Mouse (Mus musculus) embryonic facial prominence, embryonic 10.5 days (tissue): Measurements from ENCODE around the gene Cpt1b. TPM values are rescaled to one million over a fixed set of nuclear protein-coding genes. Genes with fewer than 3 reads are reported as not detected.

Experiments
- DNase-seq: peaks from one replicate; pipeline ENCODE4 v3.0.0-alpha.2; 2017; ENCODE audit warnings: low spot score
- H3K27ac ChIP-seq: fragments of 300-500 bp; sonication (generic); replicated peaks from 2 replicates; pipeline ENCODE4 v1.5.1; 2016; ENCODE audit warnings: mild to moderate bottlenecking
- H3K27me3 ChIP-seq: fragments of 300-500 bp; sonication (generic); replicated peaks from 2 replicates; pipeline ENCODE4 v1.6.1; 2016; ENCODE audit warnings: low read depth, mild to moderate bottlenecking; ENCODE audit not compliant: poor library complexity, severe bottlenecking
- H3K36me3 ChIP-seq: fragments of 300-500 bp; sonication (generic); replicated peaks from 2 replicates; pipeline ENCODE4 v1.6.1; 2016; ENCODE audit warnings: mild to moderate bottlenecking, moderate library complexity
- H3K4me1 ChIP-seq: fragments of 300-500 bp; sonication (generic); 2 replicates; pipeline ENCODE4 v1.6.1; 2016
- H3K4me3 ChIP-seq: fragments of 300-500 bp; sonication (generic); 2 replicates; pipeline ENCODE4 v1.5.1; 2016; ENCODE audit warnings: mild to moderate bottlenecking, moderate library complexity
- H3K9me3 ChIP-seq: fragments of 300-500 bp; sonication (generic); 2 replicates; pipeline ENCODE4 v1.6.1; 2016; ENCODE audit warnings: mild to moderate bottlenecking
- WGBS: fragments of 180-500 bp; shearing (Covaris S2); methylation state at CpG from one replicate; pipeline ENCODE4 v1.1.7; 2016; 5-methylcytosine and 5-hydroxymethylcytosine counted together
- polyA plus RNA-seq: library from polyadenylated mRNA; unstranded; fragments of >200 nt; fragmentation: Nextera tagmentation; extraction: Ambion mirVana; gene quantifications from 2 replicates; pipeline ENCODE4 v1.2.1, GENCODE M21; 2016

Cpt1b gene
- polyA plus RNA-seq, 1 experiment from 2014 or later, result 0.66 TPM

- H3K4me1 ChIP-seq, result peaks cover 60% of the 10 kb centered on the region
- no peak for DNase-seq
- WGBS, result 82% methylated on average over 7 of the region's 7 CpGs
These were observed 49.6 kb downstream of the Cpt1b start for GRCm38 (mm10) chr15:89376040-89376439.

DNA sequence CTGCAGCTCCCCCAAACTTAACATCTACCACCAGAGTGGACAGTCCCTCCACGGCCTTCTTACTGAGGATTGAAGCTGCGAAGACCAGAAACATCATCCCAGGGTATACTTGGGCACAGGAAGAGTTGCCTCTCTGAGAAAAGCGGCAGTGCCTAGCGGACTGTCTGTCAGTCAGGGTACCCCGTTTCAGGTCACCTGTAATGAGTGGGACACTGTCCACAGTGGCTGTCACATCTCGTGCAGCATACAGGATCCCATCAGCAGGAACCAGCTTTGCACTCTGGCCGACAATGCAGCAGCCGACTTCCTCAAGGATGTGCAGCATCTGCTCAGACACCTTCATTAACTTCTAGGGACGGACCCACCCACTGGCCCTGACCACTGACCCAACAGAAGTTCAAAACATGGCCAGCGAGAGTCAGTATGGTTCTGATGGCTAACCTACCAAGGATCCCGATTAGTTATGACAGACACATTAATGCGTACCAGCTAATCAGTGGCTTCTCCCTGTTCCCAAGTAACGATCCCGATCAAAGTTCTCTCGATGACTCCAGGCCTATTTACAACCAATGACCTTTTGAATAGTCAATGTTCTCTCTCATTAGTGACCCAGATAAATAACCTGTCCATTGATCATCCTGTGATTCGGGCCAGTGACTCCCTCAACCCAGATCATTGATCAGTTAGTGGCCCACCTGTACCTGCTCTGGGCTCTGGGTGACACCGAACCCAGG is 50.7 kb downstream of the Cpt1b start:
- peaks cover 60% of the 10 kb centered on the region for H3K4me1 ChIP-seq
- no peak overlapping the region for H3K27ac ChIP-seq
- whole genome bisulfite sequencing, result 92% methylated on average over 17 of the region's 17 CpGs
- H3K27me3 ChIP-seq, result peaks cover 55% of the 10 kb centered on the region
- no peaks in the 10 kb centered on the region for H3K9me3 ChIP-seq
- H3K4me3 ChIP-seq, result peak overlapping the region; percentile 73
- no peak for DNase-seq
- H3K36me3 ChIP-seq, result peaks cover 30% of the 10 kb centered on the region

More at GRCm38 (mm10) chr15:89376040-89376439, 49.6 kb downstream of the Cpt1b start:
- no peak overlapping the region for H3K27ac ChIP-seq
- H3K4me3 ChIP-seq, result no peak overlapping the region
- H3K36me3 ChIP-seq, result peaks cover 19% of the 10 kb centered on the region
- H3K9me3 ChIP-seq, result no peaks in the 10 kb centered on the region
- peaks cover 65% of the 10 kb centered on the region for H3K27me3 ChIP-seq

DNA sequence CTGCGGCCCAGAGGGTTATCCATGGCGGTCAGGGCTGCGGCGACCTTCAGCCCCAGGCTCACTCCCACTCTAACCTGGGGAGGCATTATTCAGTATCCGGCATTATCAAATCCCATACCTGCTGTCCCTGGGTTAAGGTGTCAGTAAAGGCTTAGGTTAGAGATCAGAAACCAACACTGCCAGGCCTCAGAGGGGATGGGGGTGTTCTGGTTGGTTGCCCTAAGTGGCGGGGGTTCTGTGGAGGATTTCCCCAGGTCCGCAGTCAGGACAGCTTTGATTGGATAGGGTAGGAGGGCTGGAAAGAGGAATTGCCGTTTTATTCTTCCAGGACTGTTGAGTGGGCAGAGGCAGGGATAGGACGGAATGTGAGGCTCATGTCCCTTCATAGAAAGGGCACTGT is 51.3 kb downstream of the Cpt1b start:
- WGBS, result 46% methylated on average over 9 of the region's 9 CpGs
- H3K36me3 ChIP-seq, result peaks cover 36% of the 10 kb centered on the region
- H3K9me3 ChIP-seq, result no peaks in the 10 kb centered on the region
- peaks cover 58% of the 10 kb centered on the region for H3K4me1 ChIP-seq
- no peak for DNase-seq
- peak overlapping the region; percentile 94 for H3K27ac ChIP-seq
- H3K4me3 ChIP-seq, result peak overlapping the region; percentile 73
- peaks cover 48% of the 10 kb centered on the region for H3K27me3 ChIP-seq

GRCm38 (mm10) chr15:89373762-89374248 is 51.9 kb downstream of the Cpt1b start, which contains the start of gene Sco2:
Gene Sco2 (minus strand): TSS chr15:89373846.
- peak within 1 kb of the TSS; percentile 73 for H3K4me3 ChIP-seq
- no peaks in the 10 kb centered on the region for H3K9me3 ChIP-seq
- H3K27me3 ChIP-seq, result peaks cover 43% of the 10 kb centered on the region
- peak within 1 kb of the TSS; percentile 94 for H3K27ac ChIP-seq
- H3K4me1 ChIP-seq, result peaks cover 52% of the 10 kb centered on the region
- under 1% methylated on average over 42 of the region's 42 CpGs for WGBS
- peak; percentile 96 for DNase-seq
- peaks cover 41% of the 10 kb centered on the region for H3K36me3 ChIP-seq

- Histone ChIP-seq H3K36me3 (peaks cover 48% of the 10 kb centered on the region), H3K27me3 (peaks cover 37% of the 10 kb centered on the region), H3K27ac (peak overlapping the region; percentile 94), H3K4me3 (peak overlapping the region; percentile 73), H3K9me3 (no peaks in the 10 kb centered on the region), H3K4me1 (peaks cover 46% of the 10 kb centered on the region)
- WGBS, result 2% methylated on average over 35 of the region's 35 CpGs
- peak; percentile 86 for DNase-seq
These were observed 52.5 kb downstream of the Cpt1b start for GRCm38 (mm10) chr15:89373027-89373761.

DNA sequence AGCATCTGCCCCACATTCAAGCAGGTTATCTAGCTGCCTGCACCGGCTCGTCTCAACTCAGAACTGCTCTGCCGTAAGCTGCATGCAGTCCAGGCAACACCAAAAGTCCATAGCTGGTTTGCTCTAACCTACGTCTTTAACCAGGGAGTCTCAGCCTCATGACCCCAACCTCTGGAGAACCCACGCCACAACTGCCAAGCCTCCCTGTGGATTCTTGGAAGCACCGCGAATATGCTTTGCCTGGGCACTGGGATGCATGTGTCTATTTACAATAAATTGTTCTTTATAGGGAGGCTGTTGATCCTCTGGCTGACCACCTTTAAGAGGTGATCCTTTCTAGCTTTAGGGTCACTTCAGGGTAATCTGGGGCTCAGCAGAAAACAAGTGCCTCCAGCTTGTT is 53.1 kb downstream of the Cpt1b start:
- Histone ChIP-seq H3K27ac (peak overlapping the region; percentile 94; the same call in 1 of the 2 replicates), H3K27me3 (peaks cover 30% of the 10 kb centered on the region), H3K9me3 (no peaks in the 10 kb centered on the region), H3K4me1 (peaks cover 40% of the 10 kb centered on the region), H3K4me3 (peak overlapping the region; percentile 73), H3K36me3 (peaks cover 54% of the 10 kb centered on the region)
- no peak for DNase-seq
- WGBS, result 84% methylated on average over 7 of the region's 7 CpGs

DNA sequence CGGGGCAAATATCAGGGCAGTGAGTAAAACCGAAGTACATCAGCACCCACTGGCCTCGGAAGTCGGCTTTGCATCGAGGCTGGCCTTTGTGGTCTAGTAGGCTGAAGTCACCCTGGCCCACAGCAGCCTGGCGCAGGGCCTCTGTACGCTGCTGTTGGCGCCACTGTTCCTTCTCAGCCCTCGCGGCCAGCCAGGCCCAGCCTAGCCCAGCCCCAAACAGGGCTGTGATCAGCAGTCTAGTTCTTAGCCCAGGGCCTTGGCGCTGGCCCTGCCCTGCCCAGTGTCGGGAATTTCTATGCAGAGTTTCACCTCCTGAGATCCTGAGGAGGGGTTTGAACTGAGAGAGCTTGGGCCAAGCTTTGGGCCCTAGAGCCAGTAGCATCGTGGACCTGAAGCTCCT is 53.6 kb downstream of the Cpt1b start:
- H3K36me3 ChIP-seq, result peaks cover 59% of the 10 kb centered on the region
- H3K27me3 ChIP-seq, result peaks cover 26% of the 10 kb centered on the region
- H3K27ac ChIP-seq, result no peak overlapping the region
- H3K9me3 ChIP-seq, result no peaks in the 10 kb centered on the region
- no peak for DNase-seq
- H3K4me3 ChIP-seq, result peak overlapping the region; percentile 73; the same call in 1 of the 2 replicates
- 90% methylated on average over 13 of the region's 13 CpGs for whole genome bisulfite sequencing
- H3K4me1 ChIP-seq, result peaks cover 35% of the 10 kb centered on the region

Other genes with a start within 250 kb of the Cpt1b start
- gene Plxnb2, start 245.1 kb downstream of the Cpt1b start, polyA plus RNA-seq, result 146 and 152 TPM in 2 replicates
- 26.1 and 29.1 TPM in 2 replicates for gene Dennd6b, start 229.4 kb downstream of the Cpt1b start, polyA plus RNA-seq
- gene Ppp6r2, start 214.3 kb downstream of the Cpt1b start, polyA plus RNA-seq, result 23.8 and 26.8 TPM in 2 replicates
- 80.6 and 85.5 TPM in 2 replicates for gene Sbf1, start 110.6 kb downstream of the Cpt1b start, polyA plus RNA-seq
- 0.30 and 0.34 TPM in 2 replicates for gene Adm2, start 103.1 kb downstream of the Cpt1b start, polyA plus RNA-seq
- gene Miox, start 91.5 kb downstream of the Cpt1b start, polyA plus RNA-seq, result not detected in 2 replicates
- 49.1 and 52.2 TPM in 2 replicates for gene Lmf2, start 70.2 kb downstream of the Cpt1b start, polyA plus RNA-seq
- gene Ncaph2, start 70.1 kb downstream of the Cpt1b start, polyA plus RNA-seq, result 180 and 188 TPM in 2 replicates
- gene Sco2, start 52.0 kb downstream of the Cpt1b start, polyA plus RNA-seq, result 5.3 and 8.5 TPM in 2 replicates
- 0.98 and 1.5 TPM in 2 replicates for gene Tymp, start 48.8 kb downstream of the Cpt1b start, polyA plus RNA-seq
- gene Odf3b, start 46.6 kb downstream of the Cpt1b start, polyA plus RNA-seq, result 0.40 and 0.57 TPM in 2 replicates
- gene Klhdc7b, start 40.9 kb downstream of the Cpt1b start, polyA plus RNA-seq, result not detected in 2 replicates
- gene Syce3, start 15.4 kb downstream of the Cpt1b start, polyA plus RNA-seq, result not detected in 2 replicates
- 4.2 and 4.4 TPM in 2 replicates for gene C730034F03Rik, start 3.7 kb upstream of the Cpt1b start, polyA plus RNA-seq
- not detected in 2 replicates for gene Gm44502, start 3.8 kb upstream of the Cpt1b start, polyA plus RNA-seq
- 42.5 and 43.5 TPM in 2 replicates for gene Chkb, start 4.0 kb upstream of the Cpt1b start, polyA plus RNA-seq
- 9.2 and 9.7 TPM in 2 replicates for gene Mapk8ip2, start 28.1 kb upstream of the Cpt1b start, polyA plus RNA-seq
- gene Arsa, start 51.6 kb upstream of the Cpt1b start, polyA plus RNA-seq, result 11.2 and 11.5 TPM in 2 replicates
- gene Shank3, start 73.8 kb upstream of the Cpt1b start, polyA plus RNA-seq, result 1.3 and 2.4 TPM in 2 replicates
- gene Acr, start 142.5 kb upstream of the Cpt1b start, polyA plus RNA-seq, result 0.18 TPM in 1 of 2 replicates, not detected in the other
- gene Rabl2, start 166.1 kb upstream of the Cpt1b start, polyA plus RNA-seq, result 70.3 and 74.6 TPM in 2 replicates